Mouse (Mus musculus) forebrain, postnatal 0 days (tissue): ENCODE results near the gene Vcl. TPM values are rescaled to one million over a fixed set of nuclear protein-coding genes. Genes with fewer than 3 reads are reported as not detected.

Experiments
- ATAC-seq: fragments of 200-750 bp; cut with Nextera tagmentation; 2 replicates; pipeline ENCODE4 v1.8.0; 2017; ENCODE audit warnings: mild to moderate bottlenecking, moderate library complexity
- DNase-seq: peaks from one replicate; pipeline ENCODE4 v3.0.0-alpha.2; 2015
- H3K27ac ChIP-seq: fragments of 300-500 bp; sonication (generic); 2 replicates; pipeline ENCODE4 v1.5.1; 2014; ENCODE audit warnings: low read depth, mild to moderate bottlenecking, antibody characterized with exemption, low read length, moderate library complexity, mixed read lengths
- H3K27me3 ChIP-seq: fragments of 300-500 bp; sonication (generic); 2 replicates; pipeline ENCODE4 v1.6.1; 2014; ENCODE audit warnings: mild to moderate bottlenecking, low read length, mixed read lengths; ENCODE audit not compliant: insufficient read depth
- H3K36me3 ChIP-seq: fragments of 300-500 bp; sonication (generic); 2 replicates; pipeline ENCODE4 v1.6.1; 2014; ENCODE audit warnings: mild to moderate bottlenecking, moderate library complexity; ENCODE audit not compliant: insufficient read depth
- H3K4me1 ChIP-seq: fragments of 300-500 bp; sonication (generic); 2 replicates; pipeline ENCODE4 v1.6.1; 2014; ENCODE audit warnings: antibody characterized with exemption; ENCODE audit not compliant: insufficient read depth
- H3K4me2 ChIP-seq: fragments of 300-500 bp; sonication (generic); 2 replicates; pipeline ENCODE4 v1.6.1; 2014; ENCODE audit warnings: low read depth, mild to moderate bottlenecking, moderate library complexity
- H3K4me3 ChIP-seq: fragments of 300-500 bp; sonication (generic); 2 replicates; pipeline ENCODE4 v1.5.1; 2014; ENCODE audit warnings: low read depth, low read length, mixed read lengths
- H3K9ac ChIP-seq: fragments of 300-500 bp; sonication (generic); 2 replicates; pipeline ENCODE4 v1.6.1; 2014; ENCODE audit warnings: mild to moderate bottlenecking
- H3K9me3 ChIP-seq: fragments of 300-500 bp; sonication (generic); 2 replicates; pipeline ENCODE4 v1.6.1; 2016; ENCODE audit warnings: low read length
- CTCF ChIP-seq: sonication (generic); IDR thresholded peaks from 2 replicates; pipeline ENCODE4 v1.5.1; 2016; ENCODE audit warnings: antibody characterized with exemption, control low read depth, low read depth
- WGBS: fragments of 180-500 bp; shearing (Covaris S2); extraction: QIAGEN DNeasy Blood & Tissue Kit; methylation state at CpG from one replicate; pipeline ENCODE4 v1.1.7; 2014; 5-methylcytosine and 5-hydroxymethylcytosine counted together
- polyA plus RNA-seq: library from polyadenylated mRNA; unstranded; fragments of >200 nt; fragmentation: Nextera tagmentation; extraction: Ambion mirVana; gene quantifications from 2 replicates; pipeline ENCODE4 v1.2.1, GENCODE M21; 2015
- total RNA-seq: library from RNA; depleted of rRNA; stranded (reverse); fragments of >200 nt; gene quantifications from 2 replicates; pipeline ENCODE4 v1.2.3, GENCODE M21; 2014

Vcl gene
- total and polyA plus RNA-seq, 2 experiments from 2014 or later = 6.6 to 21.6 TPM

DNA sequence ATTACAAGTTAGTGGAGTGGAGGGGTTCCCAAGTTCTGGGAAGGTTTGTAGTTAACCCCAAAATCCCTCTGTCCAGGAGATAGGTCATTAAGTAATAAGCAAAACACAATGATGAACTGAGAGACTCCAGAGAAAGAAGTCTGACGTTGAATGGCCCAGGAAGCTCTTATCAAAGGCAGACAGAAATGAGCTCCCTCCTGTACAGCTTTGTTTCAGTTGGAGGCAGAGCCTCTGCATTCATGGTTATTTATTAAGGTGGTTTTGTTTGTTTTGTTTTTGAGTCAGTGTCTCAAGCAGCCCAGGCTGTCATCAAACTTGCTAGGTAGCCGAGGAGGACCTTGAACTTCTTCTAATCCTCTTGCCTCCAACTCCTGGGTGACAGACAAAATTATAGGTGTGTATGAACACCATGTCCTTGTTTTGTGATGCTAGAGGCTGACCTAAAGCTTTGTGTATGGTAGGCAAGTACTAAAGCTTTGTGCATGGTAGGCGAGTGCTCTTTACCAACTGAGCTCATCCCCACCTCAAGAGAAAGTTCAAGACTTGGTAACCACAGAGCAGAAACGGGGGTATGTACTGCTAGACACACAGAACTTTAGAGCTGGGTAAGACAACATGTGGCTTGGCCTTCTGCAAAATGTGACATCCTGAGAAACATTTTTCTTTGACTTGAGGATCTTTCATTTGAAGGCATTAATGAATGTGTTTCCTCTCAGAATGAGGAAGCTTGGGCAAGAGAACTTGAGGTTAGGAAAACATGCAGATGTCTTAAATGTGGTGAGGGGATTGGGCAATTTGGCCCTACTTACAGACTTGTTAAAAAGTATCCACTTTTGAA, 1.5 kb upstream of the Vcl start:
- no peak for DNase-seq
- H3K9ac ChIP-seq = no peak overlapping the region
- WGBS = 87% methylated on average over 4 of the region's 4 CpGs
- H3K4me2 ChIP-seq = no peak overlapping the region
- no peaks in the 10 kb centered on the region for H3K36me3 ChIP-seq
- H3K9me3 ChIP-seq = no peaks in the 10 kb centered on the region
- H3K27ac ChIP-seq = no peak overlapping the region
- H3K4me3 ChIP-seq = no peak overlapping the region
- no peak for TF ChIP-seq CTCF
- no peak for ATAC-seq
- H3K4me1 ChIP-seq = peaks cover 9% of the 10 kb centered on the region; the same call in 1 of the 2 replicates
- H3K27me3 ChIP-seq = no peaks in the 10 kb centered on the region

DNA sequence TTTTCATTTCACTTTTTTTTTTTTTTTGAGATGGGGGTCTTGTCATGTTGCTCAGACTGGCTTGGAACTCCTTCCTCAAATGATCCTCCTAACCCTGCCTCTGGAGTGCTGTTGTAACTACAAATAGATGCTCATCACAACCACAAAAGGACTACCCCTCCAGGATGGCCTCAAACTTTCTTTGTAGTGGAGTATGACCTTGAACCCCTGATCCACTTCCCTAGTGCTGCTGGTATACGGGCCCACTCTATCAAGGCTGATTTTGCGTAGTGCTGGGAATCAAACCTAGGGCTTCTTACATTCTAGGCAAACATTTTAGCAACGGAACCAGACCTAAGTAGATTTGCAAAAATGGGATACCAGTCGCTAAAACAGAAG, 901 bp upstream of the Vcl start:
- no peak for TF ChIP-seq CTCF
- no peak overlapping the region for H3K27ac ChIP-seq
- WGBS = 20% methylated on average over 4 of the region's 4 CpGs

DNA sequence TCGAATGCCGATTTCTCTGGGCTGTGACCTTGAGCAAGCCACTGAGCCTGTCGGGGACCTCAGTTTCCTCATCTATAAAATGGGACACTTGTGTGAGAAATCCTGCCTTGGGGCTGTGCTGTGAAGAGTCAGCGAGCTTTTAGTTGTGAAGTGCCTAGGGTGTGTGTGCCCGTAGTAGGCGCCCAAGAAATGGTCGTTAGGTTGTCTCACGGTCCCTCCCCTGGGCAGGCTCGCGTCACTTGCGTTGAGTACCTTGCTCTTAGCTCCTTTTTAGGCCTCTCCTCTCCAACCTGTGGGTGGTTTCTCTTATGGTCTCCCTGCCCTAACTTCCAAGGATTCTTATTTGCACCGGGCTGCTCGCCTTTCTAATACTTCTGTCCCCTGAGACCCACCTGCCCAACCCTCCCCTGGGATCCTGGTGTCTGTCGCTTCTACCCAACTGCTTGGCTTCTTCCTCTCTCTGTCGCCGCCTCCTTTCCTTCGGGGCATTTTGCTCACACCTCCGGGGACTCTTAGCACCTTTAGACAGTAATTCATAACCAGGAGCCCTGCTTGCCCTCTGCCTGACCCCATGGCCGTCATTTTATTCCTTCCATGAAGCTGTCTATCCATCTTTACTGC, 726 bp downstream of the Vcl start:
- WGBS = 3% methylated on average over 19 of the region's 19 CpGs

More for the DNA sequence above, 901 bp upstream of the Vcl start:
- Histone ChIP-seq H3K27me3 (no peaks in the 10 kb centered on the region), H3K9ac (no peak overlapping the region), H3K4me2 (peak overlapping the region; percentile 75), H3K4me1 (peaks cover 9% of the 10 kb centered on the region; the same call in 1 of the 2 replicates), H3K4me3 (no peak overlapping the region), H3K36me3 (no peaks in the 10 kb centered on the region), H3K9me3 (no peaks in the 10 kb centered on the region)
- DNase-seq = no peak
- no peak for ATAC-seq

DNA sequence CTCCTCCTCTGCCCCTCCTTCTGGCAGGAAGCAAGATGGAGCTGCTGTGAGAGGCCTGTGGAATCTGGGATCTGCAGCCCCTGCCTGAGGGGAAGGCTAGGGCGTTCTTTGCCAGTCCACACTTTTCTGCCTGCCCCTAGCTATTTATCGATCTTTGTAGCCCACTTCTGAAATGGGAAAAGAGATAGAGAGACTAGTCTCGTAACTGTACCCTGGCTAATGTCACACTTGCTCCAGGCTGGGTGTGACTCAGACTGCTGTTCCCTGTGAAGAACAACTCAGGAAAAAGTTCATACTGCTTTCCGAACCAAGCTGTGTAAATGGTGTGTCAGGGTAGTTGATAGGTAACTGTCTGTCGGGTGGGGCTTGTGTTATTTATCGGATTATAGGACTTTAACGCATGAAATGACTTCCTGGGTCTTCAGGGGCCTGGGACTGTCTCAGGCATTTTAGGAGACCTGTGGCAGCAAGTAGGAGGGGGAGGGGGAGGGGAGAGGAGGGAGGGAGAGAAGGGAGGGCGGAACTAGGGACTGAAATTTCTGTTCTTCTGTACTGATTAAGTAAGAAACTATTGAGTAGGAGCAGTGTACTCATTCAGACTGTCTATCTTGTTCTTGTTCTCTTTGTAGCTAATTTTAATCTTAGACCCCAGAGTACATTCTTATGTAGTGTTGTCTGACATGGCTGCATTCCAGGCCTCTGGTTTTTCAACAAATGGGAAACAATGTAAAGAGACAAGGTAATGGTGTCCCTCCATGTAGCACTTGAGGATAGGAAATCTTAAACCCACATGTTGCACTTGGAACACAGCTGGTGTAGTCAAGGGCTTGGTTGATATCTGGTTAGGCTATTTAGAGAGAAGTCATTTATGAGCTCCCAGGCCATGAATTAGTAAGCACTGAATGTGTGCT, 1.5 kb downstream of the Vcl start:
- DNase-seq (no peak), ATAC-seq (no peak)
- H3K4me2 ChIP-seq = peak overlapping the region; percentile 75
- H3K9me3 ChIP-seq = no peaks in the 10 kb centered on the region
- WGBS = 41% methylated on average over 8 of the region's 8 CpGs
- H3K27me3 ChIP-seq = no peaks in the 10 kb centered on the region
- H3K36me3 ChIP-seq = no peaks in the 10 kb centered on the region
- peaks cover 9% of the 10 kb centered on the region; the same call in 1 of the 2 replicates for H3K4me1 ChIP-seq
- no peak overlapping the region for H3K27ac ChIP-seq
- H3K9ac ChIP-seq = peak overlapping the region; percentile 79
- peak overlapping the region; percentile 91 for H3K4me3 ChIP-seq
- TF ChIP-seq CTCF = no peak

More for the DNA sequence above, 726 bp downstream of the Vcl start:
- no peak for TF ChIP-seq CTCF
- Histone ChIP-seq H3K4me2 (peak overlapping the region; percentile 75), H3K9ac (peak overlapping the region; percentile 79), H3K27ac (peak overlapping the region; percentile 73; the same call in 1 of the 2 replicates), H3K4me3 (peak overlapping the region; percentile 91), H3K4me1 (peaks cover 9% of the 10 kb centered on the region; the same call in 1 of the 2 replicates), H3K27me3 (no peaks in the 10 kb centered on the region), H3K36me3 (no peaks in the 10 kb centered on the region), H3K9me3 (no peaks in the 10 kb centered on the region)
- ATAC-seq (no peak), DNase-seq (no peak)

DNA sequence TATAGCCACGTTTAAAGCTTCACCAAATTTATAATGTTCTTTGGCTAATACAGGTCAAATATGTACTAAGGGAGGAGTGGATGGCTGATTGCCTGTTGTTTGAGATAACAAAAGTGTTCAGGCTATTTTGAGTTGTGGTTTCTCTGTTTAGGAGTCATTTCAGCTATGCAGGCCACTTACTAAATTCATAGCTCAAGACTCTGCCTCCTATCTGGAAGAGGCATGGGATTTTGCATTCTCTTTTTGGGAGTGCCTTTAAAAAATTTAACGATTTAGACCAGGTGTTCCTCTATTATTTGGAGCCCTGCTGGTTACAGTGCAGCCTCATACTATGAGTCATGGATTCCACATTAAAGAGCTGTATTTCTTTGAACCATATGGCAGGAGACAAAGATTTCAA, 9.2 kb downstream of the Vcl start:
- Histone ChIP-seq H3K27ac (no peak overlapping the region), H3K4me2 (no peak overlapping the region), H3K4me3 (no peak overlapping the region), H3K9ac (no peak overlapping the region), H3K9me3 (no peaks in the 10 kb centered on the region), H3K36me3 (no peaks in the 10 kb centered on the region), H3K27me3 (no peaks in the 10 kb centered on the region), H3K4me1 (no peaks in the 10 kb centered on the region)
- ATAC-seq = no peak
- no peak for TF ChIP-seq CTCF
- 54% methylated on average over 2 of the region's 2 CpGs for WGBS
- DNase-seq = no peak

DNA sequence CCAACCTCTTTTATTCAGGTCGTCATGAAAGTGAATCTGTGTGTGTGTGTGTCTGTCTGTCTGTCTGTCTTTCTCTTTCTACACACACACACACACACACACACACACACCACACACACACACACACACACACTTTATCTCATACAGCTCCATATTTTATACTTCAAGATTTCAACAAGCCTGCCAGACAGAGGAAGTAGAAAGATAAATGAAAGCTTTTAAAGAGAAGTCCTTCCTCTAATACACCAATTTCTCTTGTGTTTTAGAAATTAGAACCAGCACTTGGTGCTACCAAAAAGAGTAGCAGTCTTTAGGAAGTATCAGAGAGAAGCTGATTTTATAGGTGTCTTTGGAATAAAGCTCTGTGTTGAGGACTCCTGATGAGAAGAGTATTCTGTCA, 9.7 kb downstream of the Vcl start:
- Histone ChIP-seq H3K36me3 (no peaks in the 10 kb centered on the region), H3K9ac (no peak overlapping the region), H3K27ac (no peak overlapping the region), H3K9me3 (no peaks in the 10 kb centered on the region), H3K4me2 (no peak overlapping the region), H3K4me1 (no peaks in the 10 kb centered on the region), H3K4me3 (no peak overlapping the region), H3K27me3 (no peaks in the 10 kb centered on the region)
- 29% methylated on average over 1 of the region's 1 CpGs for WGBS
- no peak for TF ChIP-seq CTCF
- no peak for DNase-seq
- no peak for ATAC-seq
